Mouse (Mus musculus) ES-E14 (cell line): ENCODE data around the gene Ccdc96. TPM values are rescaled to one million over a fixed set of nuclear protein-coding genes. Genes with fewer than 3 reads are reported as not detected.

ENCODE experiments used
- DNase-seq: peaks from one replicate; pipeline ENCODE4 v3.0.0-alpha.2; 2013; ENCODE audit warnings: low read depth, low spot score
- H3K27ac ChIP-seq: 2 replicates; pipeline ENCODE4 v1.5.1; 2012; ENCODE audit warnings: low read depth, mild to moderate bottlenecking, low read length, moderate library complexity, mixed read lengths; ENCODE audit not compliant: poor library complexity, insufficient read depth, severe bottlenecking
- H3K36me3 ChIP-seq: 2 replicates; pipeline ENCODE4 v1.6.1; 2012; ENCODE audit warnings: mild to moderate bottlenecking, low read length, moderate library complexity, mixed read lengths; ENCODE audit not compliant: control insufficient read depth, poor library complexity, insufficient read depth, severe bottlenecking
- H3K4me1 ChIP-seq, 2 experiments: fragments of 150-350 bp in 1 of 2; sonication (generic) in 1 of 2; 2 replicates each; pipeline ENCODE4 v1.6.1; 2012; ENCODE audit warnings: low read length in 2 of 2, mild to moderate bottlenecking in 1 of 2, mixed read lengths in 1 of 2; ENCODE audit not compliant: control insufficient read depth in 2 of 2, insufficient read depth in 2 of 2, poor library complexity in 1 of 2
- H3K4me3 ChIP-seq, 2 experiments: fragments of 150-350 bp in 1 of 2; sonication (generic) in 1 of 2; 2 replicates each; pipeline ENCODE4 v1.5.1; 2012; ENCODE audit warnings: low read length in 2 of 2, low read depth in 1 of 2, mild to moderate bottlenecking in 1 of 2, mixed read lengths in 1 of 2; ENCODE audit not compliant: insufficient read depth in 1 of 2, poor library complexity in 1 of 2, severe bottlenecking in 1 of 2
- H3K9ac ChIP-seq: 2 replicates; pipeline ENCODE4 v1.6.1; 2012; ENCODE audit warnings: low read depth, mild to moderate bottlenecking, low read length, mixed read lengths; ENCODE audit not compliant: poor library complexity, insufficient read depth, severe bottlenecking
- H3K9me3 ChIP-seq: fragments of 150-350 bp; sonication (generic); 2 replicates; pipeline ENCODE4 v1.6.1; 2012; ENCODE audit warnings: low read depth, mild to moderate bottlenecking, low read length; ENCODE audit not compliant: control insufficient read depth, insufficient read depth
- CHD2 ChIP-seq: IDR thresholded peaks from 2 replicates; pipeline ENCODE4 v1.6.1; 2014; ENCODE audit warnings: mild to moderate bottlenecking, low read depth, low read length, inconsistent platforms
- HCFC1 ChIP-seq: IDR thresholded peaks from 2 replicates; pipeline ENCODE4 v1.6.1; 2012; ENCODE audit warnings: low read length, inconsistent platforms, borderline replicate concordance; ENCODE audit not compliant: insufficient read depth
- MAFK ChIP-seq: IDR thresholded peaks from 2 replicates; pipeline ENCODE4 v1.6.1; 2014; ENCODE audit warnings: mild to moderate bottlenecking, low read depth, low read length, inconsistent platforms; ENCODE audit not compliant: insufficient read depth
- ZC3H11A ChIP-seq: IDR thresholded peaks from 2 replicates; pipeline ENCODE4 v1.6.1; 2012; ENCODE audit warnings: low read depth, mild to moderate bottlenecking, inconsistent platforms, low read length, borderline replicate concordance
- ZNF384 ChIP-seq: IDR thresholded peaks from 2 replicates; pipeline ENCODE4 v1.6.1; 2012; ENCODE audit warnings: low read depth, low read length, inconsistent platforms
- in situ Hi-C, 2 experiments: fragments of 600-800 bp; cut with MboI; formaldehyde crosslinking; loops; one replicate each; pipeline ENCODE4 v1.15.1; 2025; ENCODE audit warnings: low sequenced_read_pairs in 2 of 2, inconsistent platforms in 1 of 2; ENCODE audit not compliant: unreplicated experiment in 2 of 2
- total RNA-seq: library from RNA; depleted of rRNA; stranded (reverse); fragments of 300-350 nt; gene quantifications from 2 replicates; pipeline ENCODE4 v1.2.3, GENCODE M21; 2012

Ccdc96 gene
- total RNA-seq, 1 experiment = 1.0 TPM

DNA sequence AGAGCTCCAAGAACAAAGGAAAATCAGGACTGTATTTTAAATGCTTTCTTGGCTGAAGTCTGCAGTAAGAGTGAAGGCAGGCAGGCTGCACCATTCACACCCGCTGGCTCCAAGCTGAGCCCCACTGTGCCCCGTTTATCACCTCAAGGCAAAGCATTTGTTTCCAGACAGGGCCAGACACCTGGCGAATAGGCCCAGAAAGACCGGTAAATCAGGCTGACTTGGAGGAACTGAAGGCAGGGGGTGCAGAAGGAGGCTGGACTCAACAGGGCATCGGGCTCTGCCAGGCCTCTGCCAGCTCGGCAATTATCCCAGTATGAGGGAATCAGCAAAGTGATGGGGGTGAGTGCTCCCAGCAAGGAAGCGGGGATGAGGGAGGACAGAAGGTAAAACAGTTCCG, 39.4 kb upstream of the Ccdc96 start:
- Histone ChIP-seq H3K9ac (no peak overlapping the region), H3K27ac (no peak overlapping the region), H3K4me1 (peaks cover 0 to 4% of the 10 kb centered on the region in 2 experiments; a peak in 1 of 4 replicates), H3K9me3 (no peaks in the 10 kb centered on the region), H3K36me3 (no peaks in the 10 kb centered on the region), H3K4me3 (no peak overlapping the region)
- in situ Hi-C loops = no loop called here
- no peak for DNase-seq
- no peak for TF ChIP-seq MAFK
- TF ChIP-seq ZNF384 = no peak
- no peak for TF ChIP-seq ZC3H11A
- TF ChIP-seq HCFC1 = no peak
- TF ChIP-seq CHD2 = no peak

DNA sequence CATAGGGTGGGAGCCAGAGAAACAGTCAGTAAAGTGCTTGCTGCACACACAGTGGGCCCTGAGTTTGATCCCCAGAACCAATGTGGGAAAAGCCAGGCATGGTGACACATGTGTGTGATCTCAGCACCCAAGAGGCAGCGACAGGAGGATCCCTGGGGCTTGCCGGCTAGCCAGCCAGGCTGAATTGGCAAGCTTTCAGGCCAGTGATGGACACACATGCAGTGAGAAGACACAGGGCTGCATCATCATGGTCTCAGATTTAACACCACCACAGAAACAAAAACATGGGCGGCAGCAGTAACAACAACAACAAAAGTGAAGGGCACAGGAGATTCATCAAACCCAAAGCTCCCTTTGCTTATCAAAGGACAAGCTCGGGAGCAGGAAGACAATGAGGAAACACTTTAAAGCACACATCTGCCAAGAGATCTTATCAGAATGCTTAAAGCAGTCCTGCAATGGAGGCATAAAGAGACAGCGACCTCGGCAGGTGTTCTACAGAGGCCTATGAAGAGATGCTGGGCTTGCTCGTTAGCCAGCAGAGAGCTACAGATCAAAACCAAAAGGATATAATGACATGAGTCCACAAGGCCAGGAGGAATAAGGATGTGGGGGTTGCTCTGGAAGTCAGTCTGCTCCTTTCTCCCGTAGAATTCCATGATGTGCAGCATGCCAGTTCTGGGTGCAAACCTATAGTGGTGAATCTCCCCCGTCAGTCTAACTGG, 38.1 kb upstream of the Ccdc96 start:
- in situ Hi-C loops = no loop called here
- H3K27ac ChIP-seq = no peak overlapping the region
- TF ChIP-seq CHD2 (no peak), ZNF384 (no peak), MAFK (no peak), HCFC1 (no peak), ZC3H11A (no peak)
- no peak overlapping the region for H3K9ac ChIP-seq
- H3K4me1 ChIP-seq = peaks cover 0 to 4% of the 10 kb centered on the region in 2 experiments; a peak in 1 of 4 replicates
- no peaks in the 10 kb centered on the region for H3K9me3 ChIP-seq
- no peaks in the 10 kb centered on the region for H3K36me3 ChIP-seq
- H3K4me3 ChIP-seq = no peak overlapping the region
- DNase-seq = no peak

DNA sequence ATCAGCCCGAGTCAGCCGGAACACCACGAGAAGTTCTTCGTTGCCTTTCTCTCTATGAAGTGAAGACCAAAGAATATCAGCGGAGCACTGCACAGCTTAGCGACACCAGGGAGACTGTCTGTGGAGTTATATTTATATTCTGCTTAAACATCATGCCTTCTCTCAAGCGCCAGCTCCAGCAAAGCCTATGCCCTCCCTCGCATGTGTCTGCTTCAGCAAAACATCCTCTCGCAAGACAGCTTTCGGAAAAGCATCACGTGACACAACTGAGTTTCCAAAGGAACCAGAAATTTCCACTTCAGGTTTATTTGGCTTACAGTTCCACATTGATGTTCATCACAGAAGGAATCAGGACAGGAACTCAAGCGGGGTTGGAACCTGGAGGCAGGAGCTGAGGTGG, 36.5 kb upstream of the Ccdc96 start:
- H3K4me1 ChIP-seq = peaks cover 0 to 4% of the 10 kb centered on the region in 2 experiments; a peak in 1 of 4 replicates
- H3K36me3 ChIP-seq = no peaks in the 10 kb centered on the region
- no peak for TF ChIP-seq CHD2
- TF ChIP-seq HCFC1 = no peak
- no peak for TF ChIP-seq ZNF384
- no peak for TF ChIP-seq ZC3H11A
- TF ChIP-seq MAFK = no peak
- no peak overlapping the region for H3K27ac ChIP-seq
- DNase-seq = no peak
- in situ Hi-C loops = no loop called here
- no peaks in the 10 kb centered on the region for H3K9me3 ChIP-seq
- H3K4me3 ChIP-seq = no peak overlapping the region
- no peak overlapping the region for H3K9ac ChIP-seq

DNA sequence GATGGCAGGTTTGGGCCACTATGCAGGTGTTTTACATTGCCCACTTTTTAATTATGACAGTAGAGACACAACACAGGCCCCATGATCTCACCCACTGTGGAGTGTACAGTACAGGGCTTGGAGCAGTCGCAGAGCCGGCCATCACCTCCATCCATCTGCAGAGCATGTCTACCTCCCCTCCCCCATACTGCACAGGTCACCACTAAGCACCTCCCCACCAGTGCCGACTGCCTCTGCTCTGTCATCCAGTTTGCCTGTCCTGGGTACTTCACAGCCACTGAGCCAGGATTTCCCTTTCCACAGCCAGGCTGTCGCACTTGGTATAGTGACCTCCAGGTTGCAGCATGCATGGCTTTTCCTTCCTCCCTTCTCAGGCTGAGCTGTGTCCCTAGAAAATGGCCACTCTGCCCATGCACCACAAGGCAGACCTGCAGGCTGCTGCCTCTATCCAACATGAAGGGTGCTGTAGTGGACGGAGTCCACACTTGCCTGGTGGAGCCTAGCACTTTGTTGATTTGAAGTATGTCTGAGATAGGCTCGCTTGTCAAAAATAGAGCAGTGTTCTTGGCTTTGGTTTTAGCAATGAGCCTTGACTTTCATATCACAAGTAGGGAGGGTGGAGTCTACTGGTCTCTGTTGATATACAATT, 34.6 kb upstream of the Ccdc96 start:
- no peak overlapping the region for H3K4me3 ChIP-seq
- in situ Hi-C loops = no loop called here
- H3K9me3 ChIP-seq = no peaks in the 10 kb centered on the region
- TF ChIP-seq ZC3H11A (no peak), MAFK (no peak), CHD2 (no peak), ZNF384 (no peak), HCFC1 (no peak)
- H3K36me3 ChIP-seq = no peaks in the 10 kb centered on the region
- no peak for DNase-seq
- H3K9ac ChIP-seq = no peak overlapping the region
- H3K4me1 ChIP-seq = peaks cover 0 to 4% of the 10 kb centered on the region in 2 experiments; a peak in 1 of 4 replicates
- no peak overlapping the region for H3K27ac ChIP-seq
